Comparison of ENCODE assay signal across 10 mouse cellular contexts in the genomic region with DNA sequence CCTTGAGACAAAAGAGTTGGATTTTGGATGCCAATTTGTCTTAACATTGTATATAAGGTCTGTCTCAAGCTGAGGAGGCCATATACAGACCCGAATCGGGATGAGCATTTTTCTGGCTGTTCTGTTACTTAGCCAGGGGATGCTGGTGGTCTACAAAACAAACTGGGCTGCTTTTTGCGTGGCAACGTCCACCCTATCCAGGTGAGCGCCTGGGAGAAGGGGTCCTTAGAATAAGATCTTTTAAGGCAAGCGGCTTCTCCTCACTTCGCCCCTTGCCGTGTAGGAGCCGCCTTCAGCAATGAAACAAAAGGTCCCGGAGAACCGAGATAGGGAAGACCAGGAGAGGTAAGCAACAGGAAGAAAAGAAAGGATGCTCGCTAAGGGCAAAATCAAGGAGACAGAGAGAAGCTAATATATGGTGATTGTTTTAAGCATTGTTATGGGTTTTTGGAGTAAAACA.
DNase-seq lines count a peak whose midpoint lies in the region; ATAC-seq and TF ChIP-seq lines count a peak whose summit lies in the region.
"Had no signal": no experiment of that assay in that cellular context is flagged by ENCODE, and none has a peak within 500 bp of the region (broad histone marks: within the 10 kb centered on the region; RNA-seq: fewer than 3 reads in every experiment).

No protein-coding gene starts in this region.

- no peaks in the 10 kb centered on the region for H3K4me1 ChIP-seq in lung, embryonic 14.5 days (ENCODE audit: insufficient read depth)
- no peaks in the 10 kb centered on the region for H3K4me1 ChIP-seq in lung, adult 2 months (ENCODE audit: control insufficient read depth, insufficient read depth, low read length)
- no peaks in the 10 kb centered on the region; the same call in 1 of the 2 replicates for H3K4me1 ChIP-seq in hindbrain, embryonic 11.5 days (replicated peaks; ENCODE audit: control insufficient read depth, insufficient read depth, low read length)
- H3K4me1 ChIP-seq in limb, embryonic 15.5 days, result no peaks in the 10 kb centered on the region
- no peaks in the 10 kb centered on the region for H3K4me1 ChIP-seq in stomach, embryonic 16.5 days (ENCODE audit: control insufficient read depth, insufficient read depth, low read length)

- no peak for TF ChIP-seq POLR2A in lung, adult 2 months (IDR thresholded peaks at IDR 0.05; ENCODE audit: borderline replicate concordance, extremely low read depth, low read depth, low read length)

- no peak overlapping the region for H3K9ac ChIP-seq in lung, embryonic 14.5 days
- H3K9ac ChIP-seq in hindbrain, embryonic 11.5 days (ENCODE audit: low read depth, low read length), result peak overlapping the region; percentile 37; the same call in 1 of the 2 replicates
- H3K9ac ChIP-seq in limb, embryonic 15.5 days, result no peak overlapping the region
- no peak overlapping the region for H3K9ac ChIP-seq in stomach, embryonic 16.5 days (ENCODE audit: low read length)

- H3K27ac ChIP-seq in lung, embryonic 14.5 days (ENCODE audit: low read depth), result no peak overlapping the region
- no peak overlapping the region for H3K27ac ChIP-seq in hindbrain, embryonic 11.5 days (ENCODE audit: low read depth, low read length)
- no peak overlapping the region for H3K27ac ChIP-seq in limb, embryonic 15.5 days
- no peak overlapping the region for H3K27ac ChIP-seq in stomach, embryonic 16.5 days (ENCODE audit: low read length)
- H3K27ac ChIP-seq: heart, adult 2 months had no signal

- ATAC-seq in lung, embryonic 14.5 days (ENCODE audit: insufficient read depth), result no peak
- ATAC-seq in hindbrain, embryonic 11.5 days (ENCODE audit: low FRiP score), result no peak; the same call in 1 of the 2 replicates
- no peak for ATAC-seq in limb, embryonic 15.5 days (ENCODE audit: insufficient number of reproducible peaks, low FRiP score, low TSS enrichment, low read depth)
- ATAC-seq in stomach, embryonic 16.5 days (ENCODE audit: insufficient read depth, low FRiP score), result no peak

- DNase-seq in lung, embryonic 14.5 days, result no peak
- DNase-seq in lung, adult 2 months, result no peak
- no peak for DNase-seq in hindbrain, embryonic 11.5 days (ENCODE audit: low spot score)
- no peak for DNase-seq in B cell, adult 2 months
- no peak for DNase-seq in embryo, embryonic 9.5 days (ENCODE audit: extremely low spot score)
- no peak for DNase-seq in adrenal gland, postnatal 4 days (ENCODE audit: low spot score in 2 of 2)

- no peaks in the 10 kb centered on the region for H3K9me3 ChIP-seq in lung, embryonic 14.5 days (ENCODE audit: low read depth, low read length)
- no peaks in the 10 kb centered on the region for H3K9me3 ChIP-seq in hindbrain, embryonic 11.5 days (ENCODE audit: control insufficient read depth, low read length)
- H3K9me3 ChIP-seq in limb, embryonic 15.5 days, result no peaks in the 10 kb centered on the region
- no peaks in the 10 kb centered on the region for H3K9me3 ChIP-seq in stomach, embryonic 16.5 days (replicated peaks; ENCODE audit: control insufficient read depth, low read length)

- 15% methylated on average over 12 of the region's 12 CpGs for WGBS in lung, embryonic 14.5 days
- WGBS in lung, adult 2 months, result 25% methylated on average over 12 of the region's 12 CpGs
- 20% methylated on average over 12 of the region's 12 CpGs for WGBS in hindbrain, embryonic 11.5 days
- WGBS in limb, embryonic 15.5 days, result 20% methylated on average over 12 of the region's 12 CpGs
- WGBS in stomach, embryonic 16.5 days, result 20% methylated on average over 12 of the region's 12 CpGs

- no peak for TF ChIP-seq CTCF in lung, embryonic 14.5 days (IDR thresholded peaks at IDR 0.05; ENCODE audit: low read depth)
- TF ChIP-seq CTCF in lung, adult 2 months (IDR thresholded peaks at IDR 0.05; ENCODE audit: insufficient read depth, low read length), result no peak

- H3K4me2 ChIP-seq in lung, embryonic 14.5 days, result peak overlapping the region; percentile 6; the same call in 1 of the 2 replicates
- H3K4me2 ChIP-seq in hindbrain, embryonic 11.5 days (replicated peaks; ENCODE audit: low read depth, low read length), result peak overlapping the region; percentile 39
- H3K4me2 ChIP-seq in limb, embryonic 15.5 days, result peak overlapping the region; percentile 25; the same call in 1 of the 2 replicates
- H3K4me2 ChIP-seq in stomach, embryonic 16.5 days (ENCODE audit: low read depth, low read length), result peak overlapping the region; percentile 26; the same call in 1 of the 2 replicates

- no peak overlapping the region for H3K4me3 ChIP-seq in lung, embryonic 14.5 days (ENCODE audit: low read depth, low read length)
- H3K4me3 ChIP-seq in lung, adult 2 months (replicated peaks; ENCODE audit: extremely low read depth, low read depth, low read length), result no peak overlapping the region
- H3K4me3 ChIP-seq in hindbrain, embryonic 11.5 days (ENCODE audit: low read depth, low read length), result no peak overlapping the region
- no peak overlapping the region for H3K4me3 ChIP-seq in limb, embryonic 15.5 days
- no peak overlapping the region for H3K4me3 ChIP-seq in stomach, embryonic 16.5 days (replicated peaks; ENCODE audit: low read length)
- H3K4me3 ChIP-seq: heart, adult 2 months had no signal

- H3K27me3 ChIP-seq in lung, embryonic 14.5 days (ENCODE audit: insufficient read depth, low read length), result peaks cover 3% of the 10 kb centered on the region; the same call in 1 of the 2 replicates
- no peaks in the 10 kb centered on the region for H3K27me3 ChIP-seq in hindbrain, embryonic 11.5 days (ENCODE audit: control insufficient read depth, insufficient read depth, low read length)
- H3K27me3 ChIP-seq in limb, embryonic 15.5 days, result peaks cover 8% of the 10 kb centered on the region
- H3K27me3 ChIP-seq in stomach, embryonic 16.5 days (ENCODE audit: control insufficient read depth, insufficient read depth, low read length), result no peaks in the 10 kb centered on the region
- H3K27me3 ChIP-seq: CH12.LX had no signal

- H3K36me3 ChIP-seq in lung, embryonic 14.5 days (ENCODE audit: insufficient read depth), result no peaks in the 10 kb centered on the region
- no peaks in the 10 kb centered on the region for H3K36me3 ChIP-seq in hindbrain, embryonic 11.5 days (ENCODE audit: control insufficient read depth, insufficient read depth, low read length)
- H3K36me3 ChIP-seq in limb, embryonic 15.5 days, result no peaks in the 10 kb centered on the region
- no peaks in the 10 kb centered on the region for H3K36me3 ChIP-seq in stomach, embryonic 16.5 days (ENCODE audit: control insufficient read depth, insufficient read depth, low read length)
